Mouse (Mus musculus): Measurements from ENCODE around the gene Gtf2ird2.

GRCm38 (mm10) chr5:134270566-134270965 lies 86.7 kb downstream of the Gtf2ird2 start:
- TF ChIP-seq CTCF (IDR thresholded peaks at IDR 0.05; ENCODE audit: borderline replicate concordance, insufficient read depth, low read depth, low read length), result no peak
- no peak for TF ChIP-seq POLR2A (IDR thresholded peaks at IDR 0.05; ENCODE audit: borderline replicate concordance, insufficient read depth, low read length)
